Mouse (Mus musculus) G1E-ER4 (cell line): ENCODE data around the gene Cdcp2. TPM values are rescaled to one million over a fixed set of nuclear protein-coding genes. Genes with fewer than 3 reads are reported as not detected.

Experiments used
- GATA1 ChIP-seq: IDR thresholded peaks from one replicate; pipeline ENCODE4 v1.8.0; 2012; ENCODE audit warnings: low read length, inconsistent platforms
- polyA plus RNA-seq: library from polyadenylated mRNA; stranded (reverse); fragments of >175 nt; gene quantifications from 2 replicates; pipeline ENCODE4 v1.2.3, GENCODE M21; 2012

Gene Cdcp2
- polyA plus RNA-seq, 1 experiment, result not detected

DNA sequence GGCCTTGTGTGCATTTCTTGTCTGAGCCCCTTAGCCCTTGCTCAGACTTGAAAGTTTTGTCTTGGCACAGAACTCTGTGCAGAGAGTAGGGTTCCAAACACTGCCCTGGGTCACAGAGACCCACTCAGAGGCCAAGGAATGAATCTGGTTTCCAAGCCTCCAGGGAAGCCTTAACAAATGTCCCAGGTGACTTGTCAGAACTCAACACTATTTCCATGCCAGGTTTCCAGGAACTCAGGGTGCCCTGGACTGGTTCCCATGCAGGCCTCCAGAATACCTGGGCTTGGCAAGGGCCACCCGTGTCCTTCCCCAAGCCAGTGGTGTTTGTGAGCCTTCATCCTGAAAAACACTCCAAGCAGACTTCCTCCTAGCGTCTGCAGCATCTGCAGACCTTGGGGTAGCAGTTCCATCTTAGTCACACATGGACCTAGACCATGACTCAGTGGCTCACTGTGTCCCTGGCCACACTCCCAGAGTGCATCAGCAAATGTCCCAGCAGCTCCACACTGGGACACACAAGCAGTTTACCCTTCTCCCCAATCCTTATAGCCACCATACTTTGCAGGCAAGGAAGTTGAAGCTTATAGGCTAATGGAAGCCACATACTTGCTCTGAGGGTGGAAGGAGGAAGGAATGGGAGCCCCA, 21.2 kb downstream of the Cdcp2 start:
- TF ChIP-seq GATA1, result no peak

DNA sequence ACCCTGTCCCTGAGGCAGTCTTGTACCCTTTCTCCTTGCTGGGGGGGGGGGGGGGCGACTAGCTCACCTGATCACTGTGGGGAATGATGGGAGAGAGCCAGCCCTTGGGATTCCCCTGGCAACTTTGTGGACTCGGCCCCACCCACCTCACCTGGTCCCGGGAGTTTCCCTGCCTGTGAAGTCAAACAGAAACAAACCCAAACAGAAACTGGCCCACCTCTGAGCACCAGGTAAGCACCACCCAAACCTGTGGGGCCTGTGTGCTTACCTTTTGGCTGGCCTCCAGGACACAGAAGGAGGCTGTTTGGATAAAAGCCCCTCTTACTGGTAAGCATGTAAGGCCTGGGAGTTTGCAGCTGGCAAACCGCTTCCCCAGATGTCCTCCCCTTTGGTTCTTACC, 22.4 kb downstream of the Cdcp2 start:
- TF ChIP-seq GATA1, result no peak

DNA sequence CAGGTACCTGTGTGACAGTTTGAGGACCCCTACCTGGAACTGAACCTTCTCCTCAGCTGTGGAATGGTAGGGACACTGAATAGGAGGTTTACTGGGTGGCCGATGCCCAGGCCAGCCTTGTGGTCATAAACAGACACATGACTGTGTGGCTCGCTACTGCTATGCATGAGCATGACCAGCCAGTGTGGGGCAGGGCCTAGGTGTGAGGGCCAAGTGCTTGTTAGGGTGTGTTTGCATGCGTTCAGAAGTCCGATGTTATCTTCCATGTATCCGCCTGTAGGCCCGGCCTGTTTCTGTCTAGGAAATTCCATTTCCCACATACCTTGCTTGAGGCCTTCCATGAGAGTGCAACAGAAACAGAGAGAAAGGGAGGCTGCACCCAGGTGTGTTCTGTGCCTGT, 24.0 kb downstream of the Cdcp2 start:
- TF ChIP-seq GATA1, result no peak

DNA sequence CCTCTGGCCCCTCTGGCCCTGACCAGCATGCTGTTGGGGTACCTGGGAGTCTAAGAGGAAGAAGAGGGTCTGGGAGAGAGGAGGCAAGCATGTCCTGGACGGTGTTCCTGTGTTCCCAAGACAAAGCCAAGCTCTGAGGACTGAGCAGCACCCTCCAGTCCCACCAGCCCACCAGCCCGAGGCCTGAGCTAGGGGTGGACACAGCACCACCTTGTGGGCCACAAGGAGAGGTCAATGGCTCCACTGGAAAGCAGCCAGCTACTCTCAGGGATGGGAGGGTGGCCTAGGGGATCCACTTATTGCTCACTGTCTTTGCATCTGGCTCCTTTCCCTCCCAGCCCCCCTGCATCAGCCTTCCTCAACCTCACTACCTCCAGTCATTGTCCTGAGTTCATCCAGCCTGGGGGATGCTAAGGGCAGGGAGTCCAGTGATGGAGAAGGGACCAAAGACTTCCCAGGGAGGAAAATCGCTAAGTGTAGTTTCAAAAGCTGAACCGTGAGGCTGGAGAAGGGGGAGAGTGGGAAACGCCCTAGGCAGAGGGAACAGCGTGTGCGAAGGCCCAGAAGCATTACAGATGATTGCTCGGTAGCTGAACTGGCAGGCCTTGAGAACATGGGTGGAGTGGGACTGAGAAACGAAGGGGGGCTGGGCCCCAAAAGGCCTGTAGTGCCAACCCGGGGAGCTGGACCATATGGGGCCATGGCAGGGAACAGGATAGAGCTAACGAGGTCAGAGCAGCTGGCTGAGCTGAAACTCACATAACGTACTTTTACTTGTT, 24.7 kb downstream of the Cdcp2 start:
- no peak for TF ChIP-seq GATA1

DNA sequence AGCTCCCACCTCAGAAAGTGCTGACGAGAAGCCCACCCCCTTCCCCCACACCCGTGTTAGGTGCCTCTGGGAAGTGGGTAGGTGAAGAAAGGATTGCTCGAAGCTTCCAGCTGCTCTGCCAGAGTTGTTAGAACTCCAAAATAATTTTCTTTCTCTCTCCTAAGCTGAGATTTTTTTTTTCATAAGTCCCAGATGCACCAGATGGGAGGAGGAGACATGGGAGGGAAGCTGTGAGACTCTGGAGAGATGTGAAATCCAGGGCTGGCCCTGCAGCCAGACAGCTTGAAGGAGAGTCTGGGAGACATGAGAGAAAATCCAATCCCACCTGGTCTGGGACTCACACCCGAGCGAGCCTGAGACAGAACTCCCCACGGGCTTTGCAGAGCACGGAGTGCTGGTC, 27.7 kb downstream of the Cdcp2 start:
- TF ChIP-seq GATA1, result no peak

DNA sequence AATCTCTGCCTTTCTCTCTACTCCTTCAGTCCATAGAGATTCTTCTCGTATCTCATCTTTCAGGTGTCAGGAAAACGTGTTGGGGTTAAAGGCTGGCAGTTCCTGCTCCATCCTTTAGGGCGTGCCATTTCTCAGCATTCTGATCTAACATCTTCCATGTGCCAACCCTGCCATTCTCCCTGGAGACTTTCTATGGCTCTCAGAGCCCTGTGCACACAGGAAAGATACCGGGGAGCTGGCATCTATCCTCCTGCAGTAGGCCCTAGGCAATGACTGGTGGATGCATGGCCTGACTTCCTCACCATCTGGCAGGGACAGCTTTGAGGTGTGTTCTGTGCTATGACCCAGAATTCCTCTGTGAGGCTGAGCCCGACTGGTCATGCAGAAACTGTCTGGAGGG, 28.4 kb downstream of the Cdcp2 start:
- TF ChIP-seq GATA1, result no peak

DNA sequence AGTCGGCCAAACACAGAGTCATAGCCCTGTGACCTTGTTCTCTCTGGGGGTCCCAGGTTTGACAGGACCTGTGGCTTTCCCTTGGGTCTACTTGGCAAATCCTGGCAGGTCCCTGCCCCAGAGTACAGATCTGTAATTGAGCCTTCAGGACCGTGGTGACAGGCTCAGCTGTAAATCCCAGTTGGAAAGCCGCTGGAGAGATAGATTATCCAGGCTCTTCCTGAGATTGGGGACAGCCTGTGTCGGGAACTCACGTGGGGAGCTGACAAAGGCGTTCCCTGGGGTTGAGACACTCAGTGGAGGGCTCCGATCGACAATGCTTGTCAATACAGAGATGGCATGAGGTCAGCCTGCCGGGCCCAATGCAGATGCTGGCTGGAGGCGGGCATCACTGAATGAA, 29.7 kb downstream of the Cdcp2 start:
- TF ChIP-seq GATA1, result no peak

DNA sequence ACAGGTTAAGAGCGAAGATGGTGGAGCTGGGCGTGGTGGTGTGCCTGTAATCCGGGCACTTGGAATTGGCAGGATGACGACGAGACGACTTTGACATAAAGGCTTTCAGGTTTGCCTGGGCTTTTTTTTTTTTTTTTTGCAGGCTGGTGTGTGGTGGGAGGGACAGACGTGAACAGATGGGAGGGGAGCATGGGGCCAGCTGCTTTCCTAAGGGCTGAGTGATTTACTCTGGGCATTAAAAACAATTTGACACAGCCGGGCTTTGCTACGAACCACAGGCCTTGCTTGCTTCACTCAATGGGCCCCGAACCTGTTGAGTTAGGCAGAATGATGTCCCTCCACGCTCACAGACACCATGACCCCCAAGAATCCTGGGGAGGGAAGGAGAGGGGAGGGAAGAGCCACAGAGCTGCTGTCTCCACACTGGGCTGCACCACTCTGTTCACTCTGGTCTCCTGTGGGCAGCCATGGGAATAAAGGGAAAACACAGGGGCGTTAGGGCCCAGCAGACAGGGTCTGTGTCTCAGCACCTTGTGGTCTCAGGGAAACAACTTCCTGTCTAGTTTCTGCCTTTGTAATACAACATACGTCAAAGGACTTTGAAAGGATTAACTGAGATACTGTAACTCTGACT, 30.3 kb downstream of the Cdcp2 start:
- TF ChIP-seq GATA1, result no peak

DNA sequence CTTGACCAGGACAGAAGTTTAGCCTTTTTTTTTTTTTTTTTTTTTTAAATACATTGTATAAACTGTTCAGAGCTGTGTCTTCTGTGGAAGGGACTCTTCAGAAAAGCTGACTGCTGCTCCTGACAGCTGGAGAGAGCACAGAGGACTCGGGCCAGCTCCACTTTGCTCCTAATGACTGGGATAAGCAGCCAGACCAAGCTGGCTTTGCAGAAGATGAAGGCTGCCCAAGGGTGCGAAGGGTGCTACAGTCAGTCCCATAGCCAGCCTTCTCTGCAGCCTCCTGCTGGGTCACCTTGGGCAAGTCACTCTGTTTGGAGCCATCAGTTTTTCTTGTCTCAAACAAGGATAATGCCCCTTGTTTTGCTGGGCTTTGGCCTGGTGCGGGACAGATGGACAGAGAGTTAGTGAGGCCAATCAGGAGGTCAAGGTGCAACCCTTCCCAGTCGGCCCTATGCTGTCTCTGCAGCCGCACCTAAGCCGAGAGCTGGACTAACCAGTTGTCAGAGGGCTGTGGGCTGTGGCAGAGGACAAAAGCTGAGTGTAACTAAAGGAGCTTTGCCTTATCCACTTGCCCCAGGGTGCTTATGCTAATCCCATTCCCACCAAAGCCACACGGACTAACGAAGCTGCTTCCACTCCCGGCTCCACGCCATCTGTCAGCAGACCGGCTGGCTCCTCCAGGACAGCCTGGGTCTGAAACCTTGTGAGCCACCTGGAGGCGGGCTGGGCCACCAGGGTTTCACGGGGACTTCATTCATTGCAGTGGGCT, 31.4 kb downstream of the Cdcp2 start:
- TF ChIP-seq GATA1, result no peak

DNA sequence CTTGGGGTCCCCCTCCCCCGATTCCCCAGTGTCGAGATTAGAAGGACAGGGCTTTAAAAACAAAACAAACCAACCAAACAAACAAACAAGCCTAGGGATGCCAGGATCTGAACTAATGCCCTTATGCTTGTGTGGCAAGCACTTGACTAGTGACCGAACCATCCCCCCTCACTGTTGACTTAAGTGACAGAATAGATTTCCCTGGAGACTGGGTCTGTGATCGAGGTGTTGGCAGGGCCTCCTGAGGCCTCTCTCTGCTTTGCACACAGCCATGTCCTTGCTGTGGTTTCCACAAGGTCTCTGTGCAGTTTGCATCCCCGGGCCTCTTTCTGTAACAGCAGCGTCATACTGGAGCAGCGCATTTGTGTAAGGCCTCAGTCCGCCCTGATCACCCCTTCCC, 32.7 kb downstream of the Cdcp2 start:
- TF ChIP-seq GATA1, result no peak

DNA sequence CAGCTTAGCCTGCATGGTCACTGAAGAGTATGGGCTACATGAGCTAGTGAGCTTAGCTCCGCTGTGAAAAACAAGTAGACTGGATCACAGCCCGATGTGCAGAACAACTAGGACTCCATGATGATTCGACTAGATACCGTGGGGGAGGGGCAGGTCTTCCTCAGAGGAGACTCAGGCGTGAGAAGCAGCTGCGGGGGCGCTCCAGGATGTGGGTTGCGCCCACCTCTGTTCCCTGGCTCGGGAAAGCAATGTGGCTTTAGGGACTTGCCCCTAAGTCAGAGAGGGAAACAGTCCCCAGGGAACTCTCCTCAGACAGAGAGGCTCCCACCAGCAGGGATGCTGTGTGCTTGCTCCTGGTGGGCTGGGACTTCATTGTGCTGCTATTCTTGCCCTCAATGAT, 33.8 kb downstream of the Cdcp2 start:
- no peak for TF ChIP-seq GATA1

DNA sequence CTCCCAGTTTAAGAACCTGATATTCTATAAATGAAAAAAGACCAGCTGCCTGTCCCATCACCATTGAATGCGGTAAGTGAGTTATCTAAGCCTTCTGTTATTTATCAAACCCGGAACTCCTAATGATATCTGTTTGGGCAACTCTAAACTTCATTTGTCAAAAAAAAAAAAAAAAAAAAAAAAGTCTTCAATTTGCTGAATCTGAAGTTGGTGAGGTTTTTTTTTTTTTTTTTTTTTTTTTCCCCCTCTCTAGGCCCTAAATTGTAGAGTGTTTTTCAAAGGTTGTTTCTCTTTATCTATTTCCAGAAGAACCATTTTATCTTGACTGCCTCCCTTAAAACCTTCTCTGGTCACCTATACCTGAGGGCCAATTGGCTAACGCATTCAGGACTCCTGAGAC, 38.2 kb downstream of the Cdcp2 start:
- no peak for TF ChIP-seq GATA1

DNA sequence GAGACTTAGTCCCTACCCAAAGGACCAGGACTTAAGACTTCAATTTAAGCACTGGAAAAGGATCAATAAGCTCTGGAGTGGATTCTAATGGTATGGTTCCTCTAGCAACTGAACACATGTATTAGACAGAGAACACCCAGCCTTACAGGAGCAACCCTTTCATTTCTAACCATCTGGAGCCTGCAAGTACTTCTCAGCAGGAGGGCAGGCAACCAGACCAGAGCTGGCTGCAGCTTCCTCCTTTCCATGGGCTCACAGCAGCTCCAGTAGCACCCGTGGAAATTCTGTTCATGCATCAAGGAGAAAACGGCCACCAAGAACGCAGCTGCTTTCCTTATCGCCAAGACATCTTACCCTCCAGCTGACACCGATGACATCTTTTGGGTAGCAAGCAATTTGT, 39.0 kb downstream of the Cdcp2 start:
- no peak for TF ChIP-seq GATA1

DNA sequence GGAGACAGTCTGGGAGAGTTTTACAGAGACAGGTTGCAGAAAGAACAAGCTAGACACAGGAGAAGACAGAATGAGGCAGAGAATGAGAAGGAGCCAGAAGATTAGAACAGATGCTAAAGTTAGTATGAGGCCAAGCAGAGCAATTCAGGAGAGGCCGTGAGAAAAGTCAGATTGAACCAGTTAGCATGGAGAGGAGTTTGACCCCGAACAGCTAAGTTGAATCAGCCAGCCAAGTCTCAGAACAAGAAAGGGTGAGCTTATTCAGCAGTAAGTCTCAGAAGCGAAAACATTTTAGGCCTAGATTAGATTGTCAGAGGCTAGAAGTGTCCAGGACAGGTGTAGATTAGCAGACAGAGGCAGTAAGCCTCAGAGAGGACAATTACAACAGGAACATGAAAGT, 39.8 kb downstream of the Cdcp2 start:
- no peak for TF ChIP-seq GATA1

DNA sequence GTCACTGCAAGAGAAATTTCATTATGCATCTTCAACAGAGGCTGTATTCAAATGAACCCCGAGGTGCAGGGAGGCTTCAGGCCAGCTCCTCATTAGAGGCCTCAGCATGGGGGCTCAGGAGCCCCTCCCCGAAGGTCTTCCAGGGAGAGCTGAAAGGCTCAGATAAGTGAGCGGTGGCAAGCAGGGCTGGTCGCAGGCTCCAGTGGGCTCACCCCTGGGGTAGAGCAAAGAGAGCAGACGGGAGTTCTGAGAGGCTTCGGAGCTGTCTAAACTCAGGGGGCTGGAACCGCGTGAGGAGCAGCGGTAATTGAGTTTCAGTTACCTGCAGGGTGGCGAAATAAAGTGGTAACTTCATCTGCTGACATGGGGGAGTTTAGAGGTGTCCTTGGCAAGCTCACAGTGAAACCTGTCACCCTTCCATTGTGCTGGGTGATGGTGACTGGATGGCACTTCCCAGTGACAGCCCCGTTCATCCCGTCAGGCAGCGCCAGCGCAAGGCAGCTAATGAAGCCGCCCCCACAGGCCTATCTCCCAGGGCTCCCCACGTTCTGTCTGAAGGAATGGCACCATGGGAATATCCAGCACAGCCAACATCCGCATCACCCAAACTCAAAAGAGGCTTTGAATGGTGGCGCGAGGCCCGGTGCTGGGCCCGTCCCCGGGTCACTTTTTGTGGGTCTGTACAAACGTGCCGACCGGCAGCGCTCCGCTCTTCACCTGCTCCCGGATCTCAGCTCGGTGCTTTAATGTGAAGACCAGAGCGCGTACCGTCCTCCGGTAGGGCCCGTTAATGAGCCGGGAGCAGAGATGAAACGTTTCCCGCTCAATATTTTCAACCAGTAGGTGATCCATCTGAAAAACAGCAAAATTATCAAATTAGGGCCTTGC, 42.5 kb downstream of the Cdcp2 start:
- TF ChIP-seq GATA1, result no peak
